Mouse (Mus musculus) embryonic facial prominence, embryonic 10.5 days (tissue): ENCODE data around the gene Senp7. TPM values are rescaled to one million over a fixed set of nuclear protein-coding genes. Genes with fewer than 3 reads are reported as not detected.

Experiments used
- DNase-seq: peaks from one replicate; pipeline ENCODE4 v3.0.0-alpha.2; 2017; ENCODE audit warnings: low spot score
- H3K27ac ChIP-seq: fragments of 300-500 bp; sonication (generic); replicated peaks from 2 replicates; pipeline ENCODE4 v1.5.1; 2016; ENCODE audit warnings: mild to moderate bottlenecking
- H3K27me3 ChIP-seq: fragments of 300-500 bp; sonication (generic); replicated peaks from 2 replicates; pipeline ENCODE4 v1.6.1; 2016; ENCODE audit warnings: low read depth, mild to moderate bottlenecking; ENCODE audit not compliant: poor library complexity, severe bottlenecking
- H3K36me3 ChIP-seq: fragments of 300-500 bp; sonication (generic); replicated peaks from 2 replicates; pipeline ENCODE4 v1.6.1; 2016; ENCODE audit warnings: mild to moderate bottlenecking, moderate library complexity
- H3K4me1 ChIP-seq: fragments of 300-500 bp; sonication (generic); 2 replicates; pipeline ENCODE4 v1.6.1; 2016
- H3K4me3 ChIP-seq: fragments of 300-500 bp; sonication (generic); 2 replicates; pipeline ENCODE4 v1.5.1; 2016; ENCODE audit warnings: mild to moderate bottlenecking, moderate library complexity
- H3K9me3 ChIP-seq: fragments of 300-500 bp; sonication (generic); 2 replicates; pipeline ENCODE4 v1.6.1; 2016; ENCODE audit warnings: mild to moderate bottlenecking
- WGBS: fragments of 180-500 bp; shearing (Covaris S2); methylation state at CpG from one replicate; pipeline ENCODE4 v1.1.7; 2016; 5-methylcytosine and 5-hydroxymethylcytosine counted together
- microRNA-seq: library from miRNA; unstranded; fragments of <30 nt; microRNA quantifications from one replicate; pipeline ENCODE4, GENCODE M21; 2017
- polyA plus RNA-seq: library from polyadenylated mRNA; unstranded; fragments of >200 nt; fragmentation: Nextera tagmentation; extraction: Ambion mirVana; gene quantifications from 2 replicates; pipeline ENCODE4 v1.2.1, GENCODE M21; 2016

The Senp7 gene
- polyA plus RNA-seq, 1 experiment from 2014 or later, result 35.3 TPM

DNA sequence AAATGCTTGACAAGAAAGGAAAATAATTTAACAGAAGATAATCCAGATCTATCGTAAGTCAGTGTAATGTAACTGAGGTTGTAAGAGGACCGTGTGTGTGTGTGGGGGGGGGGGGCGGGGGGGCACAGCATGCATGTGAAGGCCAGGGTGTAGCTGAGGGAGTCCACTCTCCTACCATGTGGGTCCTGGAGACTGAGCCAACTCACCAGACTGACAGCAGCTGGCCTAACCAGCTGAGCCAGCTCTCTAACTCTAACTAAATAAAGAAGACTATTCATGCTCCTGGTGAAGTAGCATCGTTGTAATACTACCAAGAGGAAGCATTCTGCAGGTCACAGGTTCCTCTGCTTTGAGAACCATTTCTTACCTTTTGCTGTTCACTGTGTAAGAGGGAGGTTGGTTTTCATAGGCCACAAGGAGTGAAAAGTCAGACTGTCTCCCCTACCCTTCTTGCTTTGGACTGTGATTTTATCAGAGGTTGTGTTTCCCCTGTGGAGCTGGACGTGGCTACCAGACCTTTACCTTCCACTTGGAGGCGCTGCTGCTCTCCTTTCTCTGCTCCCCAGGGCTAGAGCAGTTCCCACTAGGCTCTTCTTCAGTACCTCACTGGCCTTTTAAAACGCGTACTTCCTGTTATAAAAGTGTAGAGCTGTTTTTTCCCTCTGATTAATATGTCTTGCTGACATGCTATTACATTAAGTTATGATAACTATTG is 127.9 kb downstream of the Senp7 start:
- Histone ChIP-seq H3K4me1 (no peaks in the 10 kb centered on the region), H3K27me3 (no peaks in the 10 kb centered on the region), H3K27ac (no peak overlapping the region), H3K36me3 (peaks cover 23% of the 10 kb centered on the region), H3K9me3 (no peaks in the 10 kb centered on the region), H3K4me3 (no peak overlapping the region)
- 61% methylated on average over 8 of the region's 8 CpGs for WGBS
- peak; percentile 14 for DNase-seq

GRCm38 (mm10) chr16:56186863-56187262 is 138.7 kb downstream of the Senp7 start:
- 96% methylated on average over 4 of the region's 4 CpGs for WGBS
- Histone ChIP-seq H3K4me3 (no peak overlapping the region), H3K4me1 (no peaks in the 10 kb centered on the region), H3K27ac (no peak overlapping the region), H3K9me3 (no peaks in the 10 kb centered on the region), H3K27me3 (no peaks in the 10 kb centered on the region), H3K36me3 (peaks cover 41% of the 10 kb centered on the region)
- no peak for DNase-seq

- H3K27ac ChIP-seq, result no peak overlapping the region
- DNase-seq, result no peak
- H3K9me3 ChIP-seq, result no peaks in the 10 kb centered on the region
- H3K4me3 ChIP-seq, result no peak overlapping the region
- WGBS, result 93% methylated on average over 9 of the region's 9 CpGs
- H3K4me1 ChIP-seq, result no peaks in the 10 kb centered on the region
- no peaks in the 10 kb centered on the region for H3K27me3 ChIP-seq
- peaks cover 28% of the 10 kb centered on the region for H3K36me3 ChIP-seq
These were observed 140.1 kb downstream of the Senp7 start for GRCm38 (mm10) chr16:56188198-56188597.

GRCm38 (mm10) chr16:56204051-56204450 is 155.9 kb downstream of the Senp7 start, which contains the start of gene Impg2:
Impg2 (plus strand) TSS chr16:56204313.
- 60% methylated on average over 6 of the region's 6 CpGs for WGBS
- Histone ChIP-seq H3K27me3 (no peaks in the 10 kb centered on the region), H3K4me1 (no peaks in the 10 kb centered on the region), H3K4me3 (no peak within 1 kb of the TSS), H3K27ac (no peak within 1 kb of the TSS), H3K9me3 (no peaks in the 10 kb centered on the region), H3K36me3 (no peaks in the 10 kb centered on the region)
- no peak for DNase-seq

DNA sequence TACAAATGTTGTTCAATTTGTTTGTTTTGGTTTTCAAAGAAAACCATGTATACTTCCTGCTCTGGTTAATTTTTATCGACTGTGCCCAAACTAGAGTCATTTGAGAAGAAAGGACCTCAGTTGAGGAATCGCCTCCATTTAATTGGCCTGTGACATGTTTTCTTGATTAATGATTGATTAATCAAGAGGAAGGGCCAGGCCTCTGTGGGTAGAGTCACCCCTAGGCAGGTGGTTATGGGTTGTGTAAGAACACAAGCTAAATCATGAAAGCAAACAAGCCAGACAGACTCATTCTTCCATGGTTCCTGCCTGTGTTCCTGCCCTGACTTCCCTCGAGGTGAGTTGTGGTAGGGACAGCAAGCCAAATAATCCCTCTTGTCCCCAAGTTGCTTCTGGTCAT is 164.6 kb downstream of the Senp7 start:
- no peaks in the 10 kb centered on the region for H3K9me3 ChIP-seq
- H3K27ac ChIP-seq, result no peak overlapping the region
- H3K4me1 ChIP-seq, result no peaks in the 10 kb centered on the region
- no peak overlapping the region for H3K4me3 ChIP-seq
- 82% methylated on average over 3 of the region's 3 CpGs for WGBS
- H3K36me3 ChIP-seq, result no peaks in the 10 kb centered on the region
- DNase-seq, result no peak
- H3K27me3 ChIP-seq, result no peaks in the 10 kb centered on the region

DNA sequence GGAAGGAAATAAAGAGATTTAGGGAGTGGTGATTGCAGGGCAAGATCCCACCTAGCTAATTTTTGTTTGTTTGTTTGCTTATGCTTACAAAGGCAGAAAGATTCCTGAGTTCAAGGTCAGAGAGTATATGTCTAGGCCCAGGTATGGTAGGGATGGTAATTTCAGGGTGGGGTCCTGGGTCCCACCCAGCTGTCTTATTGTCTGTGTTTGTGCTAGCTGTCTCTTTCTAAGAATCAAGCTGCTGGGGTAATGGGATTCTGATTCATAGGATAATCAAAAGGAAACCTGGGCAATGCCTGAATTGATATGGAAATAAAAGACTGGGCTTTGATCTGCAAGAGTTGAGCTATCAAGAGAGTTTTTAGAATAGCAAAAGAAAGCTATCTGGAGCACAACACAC is 179.5 kb downstream of the Senp7 start:
- DNase-seq, result no peak
- Histone ChIP-seq H3K27me3 (no peaks in the 10 kb centered on the region), H3K36me3 (no peaks in the 10 kb centered on the region), H3K4me1 (no peaks in the 10 kb centered on the region), H3K27ac (no peak overlapping the region), H3K4me3 (no peak overlapping the region), H3K9me3 (no peaks in the 10 kb centered on the region)

- no peaks in the 10 kb centered on the region for H3K4me1 ChIP-seq
- no peaks in the 10 kb centered on the region for H3K36me3 ChIP-seq
- no peaks in the 10 kb centered on the region for H3K9me3 ChIP-seq
- DNase-seq, result no peak
- no peaks in the 10 kb centered on the region for H3K27me3 ChIP-seq
- H3K4me3 ChIP-seq, result no peak overlapping the region
- 62% methylated on average over 2 of the region's 2 CpGs for WGBS
- H3K27ac ChIP-seq, result no peak overlapping the region
These were observed 181.3 kb downstream of the Senp7 start for GRCm38 (mm10) chr16:56229455-56229854.

GRCm38 (mm10) chr16:56231300-56231699 is 183.2 kb downstream of the Senp7 start:
- Histone ChIP-seq H3K4me3 (no peak overlapping the region), H3K9me3 (no peaks in the 10 kb centered on the region), H3K27me3 (no peaks in the 10 kb centered on the region), H3K27ac (no peak overlapping the region), H3K4me1 (no peaks in the 10 kb centered on the region), H3K36me3 (no peaks in the 10 kb centered on the region)
- peak; percentile 28 for DNase-seq
- 57% methylated on average over 10 of the region's 10 CpGs for WGBS

DNA sequence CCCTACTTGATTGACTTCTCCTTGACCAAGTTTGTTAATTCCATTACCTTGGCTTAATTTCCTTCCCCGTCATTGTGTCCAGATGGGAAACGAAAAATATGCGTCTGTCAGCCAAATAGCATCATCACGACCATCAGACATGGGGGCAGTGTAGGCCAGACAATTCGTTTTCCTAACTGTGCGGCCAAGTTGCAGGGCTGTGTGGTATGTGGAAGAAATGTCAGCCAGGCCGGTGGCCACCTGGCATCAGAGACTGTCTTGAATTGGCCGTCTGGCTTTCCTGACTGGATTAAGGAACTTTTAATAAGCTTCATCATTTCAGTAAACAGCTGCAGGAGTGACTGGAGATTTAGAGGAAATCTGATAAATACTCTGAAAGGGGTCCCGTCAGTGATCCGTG is 184.6 kb downstream of the Senp7 start:
- Histone ChIP-seq H3K27ac (no peak overlapping the region), H3K36me3 (no peaks in the 10 kb centered on the region), H3K27me3 (no peaks in the 10 kb centered on the region), H3K9me3 (no peaks in the 10 kb centered on the region), H3K4me1 (no peaks in the 10 kb centered on the region), H3K4me3 (no peak overlapping the region)
- 90% methylated on average over 10 of the region's 10 CpGs for WGBS
- DNase-seq, result no peak

Small RNAs within 50 kb of the gene (microRNA-seq; reads per million reads assigned to microRNA genes)
- gene Gm24047, result not detected

Other genes with a start within 250 kb of the Senp7 start
- 2.1 and 2.8 TPM in 2 replicates for gene Nfkbiz, start 209.4 kb upstream of the Senp7 start, polyA plus RNA-seq
- 0.96 and 1.1 TPM in 2 replicates for gene Nxpe3, start 153.1 kb upstream of the Senp7 start, polyA plus RNA-seq
- gene Cep97, start 113.5 kb upstream of the Senp7 start, polyA plus RNA-seq, result 17.6 and 17.9 TPM in 2 replicates
- 735 and 738 TPM in 2 replicates for gene Rpl24, start 82.1 kb upstream of the Senp7 start, polyA plus RNA-seq
- 17.1 and 18.7 TPM in 2 replicates for gene Zbtb11, start 74.5 kb upstream of the Senp7 start, polyA plus RNA-seq
- 307 and 319 TPM in 2 replicates for gene Pcnp, start 18.6 kb upstream of the Senp7 start, polyA plus RNA-seq
- gene Trmt10c, start 10.5 kb upstream of the Senp7 start, polyA plus RNA-seq, result 33.6 TPM in 2 replicates
- 0.05 and 0.09 TPM in 2 replicates for gene Impg2, start 156.0 kb downstream of the Senp7 start, polyA plus RNA-seq